Mouse (Mus musculus): ENCODE measurements at regions not wholly inside any gene's neighbourhood (a gene's known extent, or its start where the extent isn't known, plus 50 kb on each side); places are given as distances from the start of the nearest gene placed in this dataset.

DNA sequence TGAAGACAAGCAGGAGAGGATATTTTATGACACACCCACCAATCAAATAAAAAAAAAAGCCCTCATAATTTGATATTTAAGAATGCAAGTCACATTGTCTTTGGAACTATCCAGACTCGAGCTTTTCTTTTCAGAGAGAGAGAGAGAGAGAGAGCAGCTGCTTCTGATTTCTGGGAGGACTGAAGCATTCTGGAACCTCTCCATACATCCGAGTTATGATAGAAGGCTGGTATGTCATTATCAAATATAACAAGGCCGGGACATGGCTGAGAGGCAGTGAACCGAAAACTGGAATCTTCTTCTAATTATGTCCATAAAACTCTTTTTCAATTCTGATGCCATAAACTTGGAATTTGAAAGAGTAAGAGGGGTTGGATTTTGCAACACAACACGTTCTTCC is 284.3 kb downstream of the Setd4 start:
- TF ChIP-seq POLR2A (IDR thresholded peaks at IDR 0.05; ENCODE audit: low read depth, low read length) (no peak), CTCF (conservative IDR thresholded peaks at IDR 0.05; ENCODE audit: insufficient read depth, insufficient read length, low read depth, low read length) (no peak)

Data from kidney, adult 2 months (tissue).